Mouse (Mus musculus) cerebellum, adult 2 months (tissue): ENCODE results near the gene Dnaic1. TPM values are rescaled to one million over a fixed set of nuclear protein-coding genes. Genes with fewer than 3 reads are reported as not detected.

ENCODE experiments used
- DNase-seq, 2 experiments: peaks; one replicate each; pipeline ENCODE4 v3.0.0; 2021
- H3K27ac ChIP-seq: fragments of 200-500 bp; 2 replicates; pipeline ENCODE4 v1.5.1; 2012; ENCODE audit warnings: low read length, control low read depth, inconsistent platforms; ENCODE audit not compliant: insufficient read depth
- H3K27me3 ChIP-seq: fragments of 200-500 bp; 2 replicates; pipeline ENCODE4 v1.6.1; 2012; ENCODE audit warnings: inconsistent platforms, mild to moderate bottlenecking, low read length, moderate library complexity; ENCODE audit not compliant: control insufficient read depth, insufficient read depth
- H3K4me1 ChIP-seq: fragments of 200-500 bp; 2 replicates; pipeline ENCODE4 v1.6.1; 2011; ENCODE audit warnings: low read length; ENCODE audit not compliant: control insufficient read depth, insufficient read depth
- H3K4me3 ChIP-seq: fragments of 200-500 bp; replicated peaks from 2 replicates; pipeline ENCODE3; 2011; ENCODE audit warnings: mild to moderate bottlenecking, low read depth, low read length, control low read depth; ENCODE audit not compliant: insufficient read depth
- CTCF ChIP-seq: fragments of 200-500 bp; IDR thresholded peaks from 2 replicates; pipeline ENCODE4 v1.5.1; 2011; ENCODE audit warnings: low read depth, mild to moderate bottlenecking, control low read depth, low read length, moderate library complexity, borderline replicate concordance; ENCODE audit not compliant: insufficient read depth
- POLR2A ChIP-seq: fragments of 200-500 bp; IDR thresholded peaks from 2 replicates; pipeline ENCODE4 v1.6.1; 2011; ENCODE audit warnings: low read length, control low read depth, borderline replicate concordance; ENCODE audit not compliant: insufficient read depth
- WGBS: fragments of 180-500 bp; shearing (Covaris S2); methylation state at CpG from one replicate; pipeline ENCODE4 v1.1.7; 2018; 5-methylcytosine and 5-hydroxymethylcytosine counted together
- polyA plus RNA-seq: library from polyadenylated mRNA; depleted of rRNA; stranded (reverse); fragments of >200 nt; gene quantifications from 2 replicates; pipeline ENCODE4 v1.2.3, GENCODE M21; 2012

Dnaic1 gene
- polyA plus RNA-seq, 1 experiment: 9.3 TPM

DNA sequence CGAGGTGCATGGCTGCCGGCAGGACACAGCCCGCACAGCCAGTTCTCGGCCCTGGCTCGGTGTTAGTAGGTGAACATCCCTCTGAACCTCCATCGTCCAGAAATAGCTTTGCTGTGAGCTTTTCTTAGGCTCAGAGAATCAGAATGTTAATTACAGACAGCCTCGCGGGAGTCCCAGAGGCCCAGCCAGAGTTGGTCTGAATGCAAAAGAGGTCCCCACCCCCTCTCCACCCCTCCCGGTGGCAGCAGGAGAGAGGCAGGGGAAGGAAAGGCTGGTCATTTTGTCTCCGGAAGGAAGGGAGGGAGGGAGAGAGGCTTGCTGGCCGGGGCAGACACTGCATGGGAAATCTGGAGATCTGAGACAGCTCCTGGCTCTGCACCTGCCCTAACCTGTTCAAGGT is 61.8 kb downstream of the Dnaic1 start:
- Histone ChIP-seq H3K4me1 (peaks cover 29% of the 10 kb centered on the region), H3K4me3 (no peak overlapping the region), H3K27me3 (no peaks in the 10 kb centered on the region), H3K27ac (no peak overlapping the region)
- peak; percentile 53 to 67 for DNase-seq
- TF ChIP-seq CTCF (no peak), POLR2A (no peak)
- 8% methylated on average over 11 of the region's 11 CpGs for WGBS

DNA sequence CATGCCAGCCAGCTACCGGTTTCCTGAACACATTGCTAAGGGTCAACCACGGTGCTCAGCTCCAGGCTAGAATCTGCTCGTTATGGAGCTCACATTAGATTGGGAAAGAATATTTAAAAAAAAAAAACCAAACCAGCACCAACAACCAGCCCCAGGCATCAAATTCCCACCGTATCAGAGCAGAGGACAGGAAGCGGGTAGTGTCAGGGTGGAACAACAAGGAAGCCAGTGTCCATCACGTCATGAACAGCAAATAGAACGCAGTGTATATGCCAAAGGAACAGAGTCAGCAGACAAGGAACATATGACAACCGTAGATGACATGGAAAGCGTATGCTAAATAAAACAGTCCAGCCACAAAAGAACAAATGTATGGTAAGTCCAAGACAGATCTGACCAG is 63.4 kb downstream of the Dnaic1 start:
- no peak overlapping the region for H3K27ac ChIP-seq
- 95% methylated on average over 9 of the region's 9 CpGs for WGBS
- TF ChIP-seq CTCF: no peak
- TF ChIP-seq POLR2A: no peak
- no peak overlapping the region for H3K4me3 ChIP-seq
- no peak for DNase-seq
- peaks cover 43% of the 10 kb centered on the region for H3K4me1 ChIP-seq
- H3K27me3 ChIP-seq: no peaks in the 10 kb centered on the region

DNA sequence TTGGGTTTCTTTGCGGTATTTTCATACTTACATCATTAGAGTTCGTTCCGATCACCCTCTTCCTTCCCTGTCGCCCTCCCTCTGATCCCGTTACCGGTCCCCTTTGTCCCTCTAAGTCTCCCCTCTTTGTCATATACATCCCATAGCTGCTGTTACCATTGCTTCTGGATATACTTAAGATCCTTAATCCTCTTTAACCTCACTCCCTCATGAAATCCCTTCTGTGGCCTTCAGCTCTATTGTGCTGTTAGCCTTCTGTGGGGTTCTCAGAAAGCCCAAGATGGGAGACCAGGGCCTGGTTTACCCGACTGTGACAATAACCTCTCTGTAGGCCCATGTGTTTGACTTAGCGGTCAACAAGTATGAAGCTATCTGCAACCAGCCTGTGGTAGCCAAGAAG is 65.1 kb downstream of the Dnaic1 start:
- DNase-seq: no peak
- H3K4me1 ChIP-seq: peaks cover 52% of the 10 kb centered on the region
- H3K27me3 ChIP-seq: no peaks in the 10 kb centered on the region
- WGBS: 89% methylated on average over 8 of the region's 8 CpGs
- no peak for TF ChIP-seq CTCF
- TF ChIP-seq POLR2A: no peak
- no peak overlapping the region for H3K4me3 ChIP-seq
- H3K27ac ChIP-seq: no peak overlapping the region

DNA sequence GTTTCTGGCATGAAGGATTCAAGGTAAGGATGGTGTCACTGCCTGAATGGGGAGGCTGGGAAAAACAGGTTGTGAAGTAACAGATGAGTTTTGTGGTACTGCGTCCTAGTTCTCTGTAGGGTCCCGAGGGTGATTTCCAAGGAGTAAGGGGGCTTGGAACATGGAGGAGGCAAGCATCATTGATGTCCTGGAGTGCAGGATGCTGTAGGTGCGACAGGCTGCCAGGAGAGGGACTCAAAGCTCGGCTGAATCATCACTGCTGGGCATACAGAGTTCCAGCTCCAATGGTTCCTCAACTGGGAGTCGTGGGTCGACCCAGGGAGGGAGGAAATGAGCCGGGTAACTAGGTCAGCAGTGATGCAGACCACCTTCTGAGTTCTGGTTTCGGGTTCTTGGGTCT is 65.6 kb downstream of the Dnaic1 start:
- Histone ChIP-seq H3K4me3 (no peak overlapping the region), H3K4me1 (peaks cover 52% of the 10 kb centered on the region), H3K27me3 (no peaks in the 10 kb centered on the region), H3K27ac (no peak overlapping the region)
- no peak for DNase-seq
- WGBS: 70% methylated on average over 8 of the region's 8 CpGs
- TF ChIP-seq CTCF (no peak), POLR2A (no peak)

DNA sequence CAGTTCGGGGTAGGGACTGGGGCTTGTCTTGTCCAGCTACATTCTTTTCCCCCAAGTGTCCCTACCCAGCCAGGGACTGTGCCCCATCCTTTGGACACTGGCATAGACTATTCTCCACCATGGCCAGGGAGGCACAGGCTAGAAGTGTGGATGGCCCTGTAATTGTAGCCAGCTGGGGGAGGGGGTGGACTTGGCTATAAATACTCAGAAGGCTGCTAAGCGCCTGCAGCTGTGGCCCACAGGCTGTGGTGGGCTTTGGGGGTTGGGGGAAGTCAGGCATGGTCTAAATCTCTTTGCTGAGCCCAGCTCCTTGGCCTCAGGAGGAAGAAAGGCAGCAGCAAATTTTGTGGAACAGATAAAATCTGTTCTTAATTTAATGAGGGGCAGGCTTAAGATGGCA is 66.3 kb downstream of the Dnaic1 start:
- DNase-seq: no peak
- no peaks in the 10 kb centered on the region for H3K27me3 ChIP-seq
- 60% methylated on average over 2 of the region's 2 CpGs for WGBS
- no peak overlapping the region for H3K4me3 ChIP-seq
- TF ChIP-seq CTCF (no peak), POLR2A (no peak)
- peaks cover 56% of the 10 kb centered on the region for H3K4me1 ChIP-seq
- 0 out of 2 replicates have a peak overlapping the region, but pooled peaks have one; percentile 1 for H3K27ac ChIP-seq

DNA sequence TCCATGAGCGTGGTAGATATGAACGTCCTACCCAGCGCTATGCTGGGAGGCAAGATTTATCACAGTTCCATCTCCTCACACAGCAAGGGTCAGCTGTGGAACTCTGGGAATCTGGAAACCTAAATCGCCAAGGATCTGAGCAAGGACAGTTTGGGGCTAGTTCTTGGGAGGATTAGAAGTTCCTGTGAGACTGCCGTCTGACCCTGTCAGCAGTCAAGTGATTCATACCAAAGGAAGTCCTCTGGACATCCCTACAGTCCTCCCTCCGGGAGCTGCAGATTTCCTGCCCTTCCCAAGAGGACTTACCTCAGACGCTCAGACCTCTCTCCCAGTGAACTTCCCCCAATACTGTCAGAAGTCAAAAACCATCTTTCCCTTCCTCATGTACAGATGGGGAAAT is 66.8 kb downstream of the Dnaic1 start:
- H3K4me3 ChIP-seq: no peak overlapping the region
- TF ChIP-seq CTCF: no peak
- no peak for DNase-seq
- 0 out of 2 replicates have a peak overlapping the region, but pooled peaks have one; percentile 26 for H3K27ac ChIP-seq
- peaks cover 52% of the 10 kb centered on the region for H3K4me1 ChIP-seq
- H3K27me3 ChIP-seq: no peaks in the 10 kb centered on the region
- 36% methylated on average over 7 of the region's 7 CpGs for WGBS

DNA sequence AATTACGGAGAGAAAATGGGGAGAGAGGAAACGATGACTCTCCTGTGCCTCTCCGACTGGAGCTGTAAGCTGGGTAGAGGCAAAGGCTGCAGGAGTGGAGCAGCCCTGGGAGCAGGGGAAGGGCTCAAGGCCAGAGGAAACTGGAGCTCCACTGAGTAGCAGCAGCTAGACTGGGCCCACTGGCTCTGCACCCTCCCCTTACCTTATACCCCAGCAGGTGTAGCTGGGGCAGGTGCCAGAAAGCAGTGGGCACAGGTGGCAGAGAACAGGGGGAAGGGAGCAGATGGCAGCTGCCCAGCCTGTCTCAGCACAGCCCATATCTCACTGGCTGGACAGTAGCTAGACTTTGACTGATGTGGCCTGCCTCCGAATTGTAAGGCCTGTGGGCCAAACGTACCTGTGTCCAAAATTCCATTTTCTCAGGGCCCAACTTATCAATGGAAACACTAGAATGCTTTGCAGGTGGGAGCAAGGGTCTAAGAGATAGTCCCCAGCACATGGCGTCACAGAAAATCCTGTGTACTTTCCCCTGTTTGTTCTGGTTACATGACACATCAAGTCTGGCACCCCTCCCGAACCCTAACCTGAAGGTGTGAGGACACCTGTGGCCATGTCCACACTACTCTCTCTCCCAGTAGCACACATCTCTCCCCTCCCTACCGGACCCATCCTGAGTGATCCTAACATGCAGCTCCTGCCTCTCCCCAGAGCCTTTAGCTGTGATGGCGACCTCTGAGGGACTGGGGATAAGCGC is 67.5 kb downstream of the Dnaic1 start:
- peak; percentile 83 to 86 for DNase-seq
- H3K4me3 ChIP-seq: no peak overlapping the region
- TF ChIP-seq CTCF (no peak), POLR2A (peak; percentile 23; the same call in 1 of the 2 replicates)
- H3K4me1 ChIP-seq: peaks cover 46% of the 10 kb centered on the region
- H3K27me3 ChIP-seq: no peaks in the 10 kb centered on the region
- 35% methylated on average over 10 of the region's 10 CpGs for WGBS
- peak overlapping the region; percentile 26; the same call in 1 of the 2 replicates for H3K27ac ChIP-seq

DNA sequence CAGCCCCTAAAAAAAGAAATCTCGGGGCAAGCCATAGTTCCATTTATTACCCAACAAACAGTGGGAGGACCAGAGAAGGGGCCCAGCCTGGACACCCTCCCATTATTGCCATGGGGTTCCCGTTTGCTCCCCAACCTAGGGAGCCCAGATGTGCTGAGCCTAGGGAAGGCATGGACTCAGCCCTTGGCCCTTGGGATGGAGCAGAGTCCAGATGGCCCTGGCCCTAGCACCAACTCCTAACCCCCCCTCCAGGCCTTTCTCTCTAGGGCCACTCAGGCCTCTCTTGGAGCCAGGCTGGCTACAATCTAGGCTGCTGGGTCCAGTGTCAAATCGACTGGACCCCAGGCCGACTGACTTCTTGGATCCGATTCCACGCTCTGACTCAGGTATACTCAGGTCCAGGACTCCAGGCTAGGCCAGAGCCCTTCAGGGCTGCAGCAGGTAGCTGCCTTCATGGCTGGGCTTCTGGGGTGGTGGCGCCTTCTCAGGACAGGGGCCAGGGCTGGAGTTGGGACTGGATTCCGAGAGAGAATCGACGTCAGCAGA is 68.7 kb downstream of the Dnaic1 start:
- TF ChIP-seq POLR2A (no peak), CTCF (no peak)
- no peak for DNase-seq
- Histone ChIP-seq H3K4me1 (peaks cover 46% of the 10 kb centered on the region), H3K4me3 (peak overlapping the region; percentile 95), H3K27ac (peak overlapping the region; percentile 94), H3K27me3 (no peaks in the 10 kb centered on the region)
- WGBS: 51% methylated on average over 10 of the region's 10 CpGs
